Mouse (Mus musculus): Measurements from ENCODE around the gene Hykk. TPM values are rescaled to one million over a fixed set of nuclear protein-coding genes. Genes with fewer than 3 reads are reported as not detected.

The Hykk gene
- 205 TPM for polyA plus RNA-seq (2014; fragmentation: Illumina TruSeq; extraction: RNeasy Lipid Tissue Mini Kit (QIAGEN cat#74804); ENCODE audit: low read depth, low replicate concordance)

GRCm38 (mm10) chr9:54917010-54917677, at the start of gene Hykk:
Gene Hykk, plus strand, starts transcription at chr9:54917283.

GRCm38 (mm10) chr9:54950575-54951321, 33.7 kb downstream of the Hykk start, which contains the start of the genes Psma4 and AY074887:
Gene Psma4, plus strand, starts transcription at chr9:54950790.
Gene AY074887, minus strand, starts transcription at chr9:54950998.

GRCm38 (mm10) chr9:54980674-54981073, 63.6 kb downstream of the Hykk start, which contains the start of gene Chrna5:
Gene Chrna5, plus strand, starts transcription at chr9:54980880.

Other genes with a start within 250 kb of the Hykk start
- 20.3 TPM for gene Dnaja4, start 218.4 kb upstream of the Hykk start, polyA plus RNA-seq (2014; fragmentation: Illumina TruSeq; extraction: RNeasy Lipid Tissue Mini Kit (QIAGEN cat#74804); ENCODE audit: low read depth, low replicate concordance)
- gene Wdr61, start 182.8 kb upstream of the Hykk start, polyA plus RNA-seq (2014; fragmentation: Illumina TruSeq; extraction: RNeasy Lipid Tissue Mini Kit (QIAGEN cat#74804); ENCODE audit: low read depth, low replicate concordance), result 107 TPM
- gene Crabp1, start 152.5 kb upstream of the Hykk start, polyA plus RNA-seq (2014; fragmentation: Illumina TruSeq; extraction: RNeasy Lipid Tissue Mini Kit (QIAGEN cat#74804); ENCODE audit: low read depth, low replicate concordance), result not detected
- gene Ireb2, start 53.5 kb upstream of the Hykk start, polyA plus RNA-seq (2014; fragmentation: Illumina TruSeq; extraction: RNeasy Lipid Tissue Mini Kit (QIAGEN cat#74804); ENCODE audit: low read depth, low replicate concordance), result 166 TPM
- gene Psma4, start 33.5 kb downstream of the Hykk start, polyA plus RNA-seq (2014; fragmentation: Illumina TruSeq; extraction: RNeasy Lipid Tissue Mini Kit (QIAGEN cat#74804); ENCODE audit: low read depth, low replicate concordance), result 613 TPM
- not detected for gene AY074887, start 33.7 kb downstream of the Hykk start, polyA plus RNA-seq (2014; fragmentation: Illumina TruSeq; extraction: RNeasy Lipid Tissue Mini Kit (QIAGEN cat#74804); ENCODE audit: low read depth, low replicate concordance)
- gene Chrna5, start 63.6 kb downstream of the Hykk start, polyA plus RNA-seq (2014; fragmentation: Illumina TruSeq; extraction: RNeasy Lipid Tissue Mini Kit (QIAGEN cat#74804); ENCODE audit: low read depth, low replicate concordance), result not detected
- gene Chrna3, start 109.3 kb downstream of the Hykk start, polyA plus RNA-seq (2014; fragmentation: Illumina TruSeq; extraction: RNeasy Lipid Tissue Mini Kit (QIAGEN cat#74804); ENCODE audit: low read depth, low replicate concordance), result not detected
- not detected for gene Chrnb4, start 131.5 kb downstream of the Hykk start, polyA plus RNA-seq (2014; fragmentation: Illumina TruSeq; extraction: RNeasy Lipid Tissue Mini Kit (QIAGEN cat#74804); ENCODE audit: low read depth, low replicate concordance)
- gene Ube2q2, start 231.6 kb downstream of the Hykk start, polyA plus RNA-seq (2014; fragmentation: Illumina TruSeq; extraction: RNeasy Lipid Tissue Mini Kit (QIAGEN cat#74804); ENCODE audit: low read depth, low replicate concordance), result 125 TPM

All from kidney, adult 10 weeks (tissue).